Mouse (Mus musculus) hindbrain, embryonic 11.5 days (tissue): ENCODE measurements around the gene Clec16a. TPM values are rescaled to one million over a fixed set of nuclear protein-coding genes. Genes with fewer than 3 reads are reported as not detected.

ENCODE experiments used
- ATAC-seq: fragments of 200-750 bp; cut with Nextera tagmentation; 2 replicates; pipeline ENCODE4 v1.8.0; 2017; ENCODE audit warnings: mild to moderate bottlenecking, moderate TSS enrichment, moderate library complexity; ENCODE audit not compliant: low FRiP score
- DNase-seq: peaks from one replicate; pipeline ENCODE4 v3.0.0-alpha.2; 2015; ENCODE audit warnings: low spot score
- H3K27ac ChIP-seq: fragments of 300-500 bp; sonication (generic); 2 replicates; pipeline ENCODE4 v1.5.1; 2014; ENCODE audit warnings: mild to moderate bottlenecking, low read depth, low read length
- H3K27me3 ChIP-seq: fragments of 300-500 bp; sonication (generic); 2 replicates; pipeline ENCODE4 v1.6.1; 2014; ENCODE audit warnings: mild to moderate bottlenecking, low read length, moderate library complexity, mixed read lengths; ENCODE audit not compliant: control insufficient read depth, insufficient read depth
- H3K36me3 ChIP-seq: fragments of 300-500 bp; sonication (generic); 2 replicates; pipeline ENCODE4 v1.6.1; 2014; ENCODE audit warnings: mild to moderate bottlenecking, low read length, moderate library complexity, mixed read lengths; ENCODE audit not compliant: control insufficient read depth, insufficient read depth
- H3K4me1 ChIP-seq: fragments of 300-500 bp; sonication (generic); replicated peaks from 2 replicates; pipeline ENCODE4 v1.6.1; 2014; ENCODE audit warnings: low read length, mixed read lengths; ENCODE audit not compliant: control insufficient read depth, insufficient read depth
- H3K4me2 ChIP-seq: fragments of 300-500 bp; sonication (generic); replicated peaks from 2 replicates; pipeline ENCODE4 v1.6.1; 2014; ENCODE audit warnings: mild to moderate bottlenecking, low read depth, low read length
- H3K4me3 ChIP-seq: fragments of 300-500 bp; sonication (generic); 2 replicates; pipeline ENCODE4 v1.5.1; 2014; ENCODE audit warnings: low read depth, low read length
- H3K9ac ChIP-seq: fragments of 300-500 bp; sonication (generic); 2 replicates; pipeline ENCODE4 v1.6.1; 2014; ENCODE audit warnings: low read depth, low read length
- H3K9me3 ChIP-seq: fragments of 300-500 bp; sonication (generic); 2 replicates; pipeline ENCODE4 v1.6.1; 2016; ENCODE audit warnings: low read length; ENCODE audit not compliant: control insufficient read depth
- WGBS: fragments of 180-500 bp; shearing (Covaris S2); extraction: QIAGEN DNeasy Blood & Tissue Kit; methylation state at CpG from one replicate; pipeline ENCODE4 v1.1.7; 2014; 5-methylcytosine and 5-hydroxymethylcytosine counted together
- polyA plus RNA-seq: library from polyadenylated mRNA; unstranded; fragments of >200 nt; fragmentation: Nextera tagmentation; extraction: Ambion mirVana; gene quantifications from 2 replicates; pipeline ENCODE4 v1.2.1, GENCODE M21; 2014

Gene Clec16a
- polyA plus RNA-seq, 1 experiment from 2014 or later, result 55.7 TPM

DNA sequence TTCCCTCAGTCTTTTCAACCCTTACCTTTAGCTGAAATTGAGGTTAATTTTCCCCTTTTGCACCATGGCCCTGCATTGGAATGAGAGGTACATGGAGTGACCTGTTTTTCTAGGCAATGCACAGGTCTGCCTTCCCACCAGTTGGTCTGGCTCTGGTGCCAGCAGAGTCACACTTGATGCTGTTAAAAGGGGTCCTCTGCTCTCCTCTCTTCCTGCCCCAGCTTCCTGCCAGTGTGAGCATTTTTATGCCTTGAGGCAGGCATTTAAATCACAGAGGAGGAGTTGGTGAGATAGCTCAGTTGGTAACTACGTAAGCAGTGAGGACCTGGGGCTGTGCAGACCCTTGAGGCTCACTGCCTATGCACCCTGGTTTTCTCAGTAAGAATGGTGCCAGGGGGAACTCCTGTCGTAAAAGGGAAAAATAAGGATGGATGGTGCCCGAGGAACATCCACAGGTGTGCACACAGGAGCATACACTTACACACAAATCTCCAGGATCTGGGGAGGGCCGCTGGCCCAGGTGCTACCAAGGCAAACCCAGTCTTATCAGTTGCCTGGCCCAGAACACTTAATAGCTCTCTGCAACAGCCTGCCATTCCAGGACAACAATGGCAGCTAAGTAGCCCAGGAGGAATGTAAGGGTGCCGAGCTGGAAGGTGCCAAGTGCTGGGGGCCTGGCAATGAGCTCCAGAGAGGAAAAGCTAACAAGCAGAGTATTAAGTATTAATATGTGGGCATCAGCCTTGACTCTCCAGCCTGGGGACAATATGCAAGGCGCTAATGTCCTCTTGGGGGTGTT is 152.9 kb downstream of the Clec16a start:
- H3K9ac ChIP-seq, result no peak overlapping the region
- H3K4me1 ChIP-seq, result no peaks in the 10 kb centered on the region
- H3K27ac ChIP-seq, result no peak overlapping the region
- ATAC-seq, result no peak
- H3K4me2 ChIP-seq, result no peak overlapping the region
- H3K9me3 ChIP-seq, result no peaks in the 10 kb centered on the region
- no peak overlapping the region for H3K4me3 ChIP-seq
- no peaks in the 10 kb centered on the region for H3K27me3 ChIP-seq
- no peaks in the 10 kb centered on the region for H3K36me3 ChIP-seq
- 78% methylated on average over 6 of the region's 6 CpGs for WGBS
- DNase-seq, result no peak

DNA sequence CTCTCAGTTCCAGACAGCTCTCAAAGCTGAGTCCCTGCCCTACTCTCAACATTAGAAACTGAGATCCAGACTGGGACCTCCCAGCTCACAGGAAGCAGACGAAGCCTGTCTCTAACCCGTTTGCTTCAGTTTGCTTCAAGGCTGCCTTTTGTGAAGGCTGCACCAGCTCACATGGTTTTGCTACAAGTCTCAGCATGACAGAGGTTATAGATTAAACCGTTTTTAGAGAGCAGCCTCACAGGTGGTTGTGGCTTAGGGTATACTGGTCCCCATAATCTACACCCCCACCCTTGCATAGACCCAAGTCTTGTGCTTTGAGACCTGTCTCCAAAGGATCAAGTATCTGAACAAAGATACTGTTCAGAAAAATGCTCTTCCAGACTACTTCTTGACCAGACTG is 154.2 kb downstream of the Clec16a start:
- Histone ChIP-seq H3K27me3 (no peaks in the 10 kb centered on the region), H3K4me3 (no peak overlapping the region), H3K4me2 (no peak overlapping the region), H3K9ac (no peak overlapping the region), H3K27ac (no peak overlapping the region), H3K9me3 (no peaks in the 10 kb centered on the region), H3K36me3 (no peaks in the 10 kb centered on the region), H3K4me1 (no peaks in the 10 kb centered on the region)
- no peak for DNase-seq
- 58% methylated on average over 3 of the region's 3 CpGs for WGBS
- ATAC-seq, result no peak

DNA sequence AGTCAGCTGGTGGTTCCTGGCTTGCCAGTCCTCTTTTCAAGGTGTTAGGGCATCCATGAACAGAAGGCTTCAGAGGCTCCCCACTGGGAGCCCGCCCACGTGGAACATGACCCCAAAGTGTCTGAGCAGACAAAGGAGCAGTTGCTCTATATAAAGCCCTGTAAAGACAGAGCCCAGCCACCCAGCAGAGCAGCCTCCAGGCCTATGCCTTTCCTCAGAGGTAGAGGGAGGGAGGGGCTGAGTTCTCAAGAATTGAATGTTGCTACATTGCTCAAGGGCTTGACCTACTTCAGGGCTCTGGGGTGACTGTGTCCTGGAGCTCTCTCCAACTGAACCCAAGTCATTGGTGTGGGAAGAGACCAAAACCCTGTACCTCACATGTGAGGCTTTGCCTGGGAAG is 155.0 kb downstream of the Clec16a start:
- H3K4me2 ChIP-seq, result no peak overlapping the region
- no peaks in the 10 kb centered on the region for H3K27me3 ChIP-seq
- H3K4me1 ChIP-seq, result no peaks in the 10 kb centered on the region
- 26% methylated on average over 2 of the region's 2 CpGs for WGBS
- no peak overlapping the region for H3K9ac ChIP-seq
- no peaks in the 10 kb centered on the region for H3K36me3 ChIP-seq
- no peak overlapping the region for H3K4me3 ChIP-seq
- no peak overlapping the region for H3K27ac ChIP-seq
- ATAC-seq (no peak), DNase-seq (no peak)
- no peaks in the 10 kb centered on the region for H3K9me3 ChIP-seq

DNA sequence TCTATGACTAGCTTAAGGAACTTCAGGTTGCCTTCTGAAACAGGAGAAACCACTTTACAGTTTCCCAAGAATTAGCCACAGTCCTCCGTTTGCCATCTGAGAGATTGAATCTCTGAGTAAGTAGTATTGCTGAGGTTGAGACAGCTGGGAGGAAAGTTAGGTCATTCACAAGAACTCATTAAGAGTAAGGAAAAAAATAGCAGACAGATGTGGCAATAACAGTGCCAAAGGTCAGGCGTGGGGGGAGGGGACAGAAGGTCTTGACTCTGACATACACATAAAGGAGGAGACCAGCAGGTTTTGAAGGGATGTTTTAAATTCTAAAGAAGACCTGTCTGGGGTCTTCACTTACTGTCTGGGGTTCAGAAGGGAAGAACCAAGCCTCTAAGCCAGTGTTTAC is 157.3 kb downstream of the Clec16a start:
- Histone ChIP-seq H3K9me3 (no peaks in the 10 kb centered on the region), H3K4me3 (no peak overlapping the region), H3K9ac (no peak overlapping the region), H3K27me3 (no peaks in the 10 kb centered on the region), H3K4me2 (no peak overlapping the region), H3K27ac (no peak overlapping the region), H3K4me1 (no peaks in the 10 kb centered on the region), H3K36me3 (no peaks in the 10 kb centered on the region)
- DNase-seq, result no peak
- 70% methylated on average over 2 of the region's 2 CpGs for WGBS
- no peak for ATAC-seq

DNA sequence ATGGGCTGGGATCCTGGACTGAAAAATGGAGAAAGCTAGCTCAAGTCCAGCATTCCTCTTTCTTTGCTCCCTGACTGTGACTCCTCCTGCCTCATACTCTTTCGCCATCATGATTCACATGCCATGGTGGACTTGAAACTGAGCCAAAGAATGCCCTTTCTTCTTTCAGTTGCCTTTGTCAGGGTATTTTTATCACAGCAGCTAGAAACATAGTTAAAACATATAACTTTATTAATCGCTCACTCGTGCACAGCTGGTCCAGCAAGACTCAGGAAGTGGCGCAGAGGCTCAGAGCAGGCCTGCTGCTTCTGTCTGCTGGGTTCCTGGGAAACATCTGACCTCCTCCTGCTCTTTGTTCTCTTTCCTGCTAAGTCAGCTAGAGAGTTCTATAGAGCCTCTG is 158.8 kb downstream of the Clec16a start:
- Histone ChIP-seq H3K4me2 (no peak overlapping the region), H3K9ac (no peak overlapping the region), H3K36me3 (no peaks in the 10 kb centered on the region), H3K9me3 (no peaks in the 10 kb centered on the region), H3K4me3 (no peak overlapping the region), H3K4me1 (no peaks in the 10 kb centered on the region), H3K27me3 (no peaks in the 10 kb centered on the region), H3K27ac (no peak overlapping the region)
- WGBS, result 78% methylated on average over 4 of the region's 4 CpGs
- DNase-seq, result no peak
- ATAC-seq, result no peak

DNA sequence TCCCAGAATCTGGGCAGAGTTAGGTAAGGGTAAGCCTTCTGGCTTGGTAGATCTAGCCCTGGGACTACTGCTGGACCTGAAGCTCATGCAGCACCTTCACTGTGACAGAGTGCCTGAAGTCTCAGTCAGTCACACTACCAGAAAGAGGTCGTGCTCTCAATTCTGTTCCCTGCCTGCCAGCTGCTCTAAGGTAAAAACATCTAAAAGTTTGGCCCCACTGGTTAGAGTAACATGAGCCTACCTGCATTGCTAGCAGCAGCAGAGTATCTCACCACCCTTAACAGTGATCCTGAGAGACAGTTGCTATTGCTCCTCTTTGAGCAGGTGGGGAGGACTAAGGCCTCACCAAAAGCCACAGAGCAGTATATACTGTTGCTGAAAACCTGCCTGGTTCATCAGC is 160.3 kb downstream of the Clec16a start:
- H3K36me3 ChIP-seq, result no peaks in the 10 kb centered on the region
- no peak for DNase-seq
- H3K9me3 ChIP-seq, result no peaks in the 10 kb centered on the region
- no peaks in the 10 kb centered on the region for H3K27me3 ChIP-seq
- WGBS, result 76% methylated on average over 1 of the region's 1 CpGs
- H3K27ac ChIP-seq, result no peak overlapping the region
- H3K4me3 ChIP-seq, result no peak overlapping the region
- H3K4me1 ChIP-seq, result no peaks in the 10 kb centered on the region
- H3K4me2 ChIP-seq, result no peak overlapping the region
- H3K9ac ChIP-seq, result no peak overlapping the region
- ATAC-seq, result no peak

DNA sequence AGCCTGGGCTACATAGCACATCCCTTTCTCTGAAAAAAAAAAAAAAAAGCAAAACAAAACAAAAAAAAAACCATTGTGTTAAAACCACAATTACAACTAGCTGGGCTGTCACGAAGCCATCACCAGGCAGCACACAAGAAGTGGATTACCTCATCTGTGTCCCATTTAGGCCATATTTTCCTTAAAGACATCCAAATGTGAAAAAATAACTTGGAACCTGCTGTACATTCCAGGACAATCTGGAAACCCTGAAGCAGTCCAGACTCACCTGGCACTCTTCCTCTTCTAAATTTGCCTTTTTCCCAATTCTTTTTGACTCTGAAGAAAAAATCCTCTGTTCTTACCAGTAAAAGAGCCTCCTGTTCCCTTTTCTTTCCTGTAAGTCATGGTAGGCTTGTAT is 166.4 kb downstream of the Clec16a start:
- DNase-seq (no peak), ATAC-seq (no peak)
- no peaks in the 10 kb centered on the region for H3K9me3 ChIP-seq
- H3K36me3 ChIP-seq, result no peaks in the 10 kb centered on the region
- H3K9ac ChIP-seq, result no peak overlapping the region
- H3K27me3 ChIP-seq, result no peaks in the 10 kb centered on the region
- WGBS, result 78% methylated on average over 1 of the region's 1 CpGs
- H3K4me2 ChIP-seq, result no peak overlapping the region
- H3K4me3 ChIP-seq, result no peak overlapping the region
- no peak overlapping the region for H3K27ac ChIP-seq
- H3K4me1 ChIP-seq, result peaks cover 3% of the 10 kb centered on the region

DNA sequence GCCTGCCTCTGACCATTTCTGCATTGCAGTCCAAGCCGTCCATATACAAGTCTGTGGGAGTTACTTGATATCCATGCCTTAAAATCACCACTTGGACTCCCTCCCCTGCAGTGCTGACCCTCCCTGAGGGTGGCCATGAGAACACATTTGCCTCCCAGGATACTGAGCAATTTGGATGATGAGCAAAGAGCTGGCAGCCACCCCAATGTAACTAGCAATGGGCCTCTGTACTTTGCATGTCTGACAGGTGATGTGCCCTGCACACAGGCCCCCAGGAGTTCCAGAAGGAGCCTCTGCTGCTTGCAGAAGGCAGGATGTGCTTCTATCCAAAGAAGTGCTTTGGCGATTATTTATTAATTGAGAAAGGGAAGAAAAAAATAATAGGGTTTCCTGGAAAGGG is 167.9 kb downstream of the Clec16a start:
- H3K36me3 ChIP-seq, result no peaks in the 10 kb centered on the region
- 68% methylated on average over 2 of the region's 2 CpGs for WGBS
- no peaks in the 10 kb centered on the region for H3K27me3 ChIP-seq
- H3K4me1 ChIP-seq, result peaks cover 3% of the 10 kb centered on the region
- H3K4me2 ChIP-seq, result no peak overlapping the region
- H3K9me3 ChIP-seq, result no peaks in the 10 kb centered on the region
- ATAC-seq (no peak), DNase-seq (no peak)
- no peak overlapping the region for H3K4me3 ChIP-seq
- H3K27ac ChIP-seq, result no peak overlapping the region
- no peak overlapping the region for H3K9ac ChIP-seq

DNA sequence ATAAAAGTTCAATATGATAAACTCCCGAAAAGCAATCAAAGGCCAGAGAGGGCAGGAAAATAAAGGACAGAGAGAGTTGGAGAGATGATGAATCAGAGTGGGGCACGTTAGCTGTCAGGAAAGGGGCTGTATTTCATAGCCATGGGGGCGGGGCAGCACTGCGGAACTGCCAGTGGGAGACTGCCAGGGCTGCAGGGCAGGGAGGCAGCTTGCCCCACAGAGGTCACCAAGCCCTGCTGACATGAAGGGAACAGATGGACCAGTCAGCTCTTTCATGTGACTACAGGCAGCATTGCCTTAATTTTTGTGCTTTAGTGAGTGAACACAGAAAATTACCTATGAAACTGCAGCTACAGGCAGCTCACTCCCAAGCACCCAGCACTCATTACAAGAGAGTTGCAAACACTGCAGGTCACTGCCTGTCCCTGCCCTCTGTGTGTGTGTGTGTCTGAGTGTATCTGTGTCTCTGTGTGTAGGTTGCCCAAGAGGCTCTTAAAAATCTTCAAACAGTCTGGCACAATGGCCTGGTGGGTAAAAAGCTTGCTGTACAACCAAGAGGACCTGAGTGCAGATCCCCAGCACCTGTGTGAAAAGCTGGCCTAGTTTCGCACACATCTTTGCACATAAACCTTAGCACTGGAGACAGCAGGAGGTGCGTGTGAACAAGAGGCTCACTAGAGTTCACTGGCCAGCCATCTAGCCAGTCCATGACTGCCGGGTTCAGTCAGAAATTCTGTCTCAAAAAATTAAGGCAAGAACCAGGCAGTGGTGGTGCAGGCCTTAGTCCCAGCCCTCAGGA is 168.5 kb downstream of the Clec16a start:
- Histone ChIP-seq H3K27me3 (no peaks in the 10 kb centered on the region), H3K36me3 (no peaks in the 10 kb centered on the region), H3K9me3 (no peaks in the 10 kb centered on the region), H3K9ac (no peak overlapping the region), H3K4me2 (no peak overlapping the region), H3K27ac (no peak overlapping the region), H3K4me3 (no peak overlapping the region), H3K4me1 (peaks cover 3% of the 10 kb centered on the region)
- DNase-seq (peak; percentile 37), ATAC-seq (no peak)
- 52% methylated on average over 7 of the region's 7 CpGs for WGBS
